Mouse (Mus musculus) neural tube, embryonic 15.5 days (tissue): ENCODE measurements around the gene Notum. TPM values are rescaled to one million over a fixed set of nuclear protein-coding genes. Genes with fewer than 3 reads are reported as not detected.

Experiments used
- ATAC-seq: fragments of 200-750 bp; cut with Nextera tagmentation; 2 replicates; pipeline ENCODE4 v1.8.0; 2017; ENCODE audit warnings: mild to moderate bottlenecking, moderate TSS enrichment, moderate library complexity; ENCODE audit not compliant: low FRiP score
- H3K27ac ChIP-seq: fragments of 300-500 bp; sonication (generic); replicated peaks from 2 replicates; pipeline ENCODE4 v1.5.1; 2015; ENCODE audit warnings: mild to moderate bottlenecking, inconsistent platforms
- H3K27me3 ChIP-seq: fragments of 300-500 bp; sonication (generic); replicated peaks from 2 replicates; pipeline ENCODE4 v1.6.1; 2015; ENCODE audit warnings: inconsistent platforms
- H3K36me3 ChIP-seq: fragments of 300-500 bp; sonication (generic); 2 replicates; pipeline ENCODE4 v1.6.1; 2015; ENCODE audit warnings: inconsistent platforms
- H3K4me1 ChIP-seq: fragments of 300-500 bp; sonication (generic); 2 replicates; pipeline ENCODE4 v1.6.1; 2015; ENCODE audit warnings: inconsistent platforms
- H3K4me2 ChIP-seq: fragments of 300-500 bp; sonication (generic); 2 replicates; pipeline ENCODE4 v1.6.1; 2015; ENCODE audit warnings: inconsistent platforms, mild to moderate bottlenecking, moderate library complexity
- H3K4me3 ChIP-seq: fragments of 300-500 bp; sonication (generic); replicated peaks from 2 replicates; pipeline ENCODE4 v1.5.1; 2015; ENCODE audit warnings: mild to moderate bottlenecking, inconsistent platforms
- H3K9ac ChIP-seq: fragments of 300-500 bp; sonication (generic); replicated peaks from 2 replicates; pipeline ENCODE4 v1.6.1; 2015; ENCODE audit warnings: mild to moderate bottlenecking, inconsistent platforms
- H3K9me3 ChIP-seq: fragments of 300-500 bp; sonication (generic); replicated peaks from 2 replicates; pipeline ENCODE4 v1.6.1; 2016; ENCODE audit warnings: inconsistent platforms
- WGBS: fragments of 180-500 bp; shearing (Covaris S2); methylation state at CpG from one replicate; pipeline ENCODE4 v1.1.7; 2015; ENCODE audit warnings: mixed read lengths; 5-methylcytosine and 5-hydroxymethylcytosine counted together
- polyA plus RNA-seq: library from polyadenylated mRNA; unstranded; fragments of >200 nt; fragmentation: Nextera tagmentation; extraction: Ambion mirVana; gene quantifications from 2 replicates; pipeline ENCODE4 v1.2.1, GENCODE M21; 2015

Gene Notum
- polyA plus RNA-seq, 1 experiment from 2014 or later = 7.1 TPM

DNA sequence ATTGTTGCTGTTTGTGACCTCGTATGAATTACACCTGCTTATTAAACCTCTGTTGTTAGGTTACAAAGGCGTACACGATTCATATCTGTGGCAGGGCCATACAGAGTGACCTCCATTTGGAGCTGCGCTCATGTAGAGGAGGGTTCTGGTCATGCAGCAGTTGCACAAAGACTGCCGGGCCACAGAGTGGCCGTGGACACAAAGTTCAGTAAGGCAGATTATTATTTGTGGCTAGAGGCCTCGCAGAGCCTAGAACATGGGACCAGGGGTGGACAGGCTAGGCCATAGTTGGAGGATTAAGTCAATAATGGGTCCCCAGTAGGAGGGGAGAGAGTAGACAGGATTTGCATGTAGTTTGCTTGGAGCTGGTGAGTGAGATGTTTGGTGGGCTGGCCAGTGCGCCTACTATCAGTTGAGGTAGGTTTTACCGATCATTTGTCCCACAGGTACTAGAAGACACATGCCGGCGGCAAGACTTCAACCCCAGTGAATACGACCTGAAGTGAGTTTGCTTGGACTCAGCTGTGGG is 12.7 kb upstream of the Notum start:
- peak overlapping the region; percentile 88 for H3K9ac ChIP-seq
- H3K27ac ChIP-seq = peak overlapping the region; percentile 96
- H3K4me1 ChIP-seq = peaks cover 25% of the 10 kb centered on the region
- H3K4me3 ChIP-seq = peak overlapping the region; percentile 83
- peaks cover 20% of the 10 kb centered on the region for H3K36me3 ChIP-seq
- H3K9me3 ChIP-seq = no peaks in the 10 kb centered on the region
- WGBS = 37% methylated on average over 12 of the region's 12 CpGs
- peak overlapping the region; percentile 79 for H3K4me2 ChIP-seq
- peak; percentile 31 for ATAC-seq
- no peaks in the 10 kb centered on the region for H3K27me3 ChIP-seq

DNA sequence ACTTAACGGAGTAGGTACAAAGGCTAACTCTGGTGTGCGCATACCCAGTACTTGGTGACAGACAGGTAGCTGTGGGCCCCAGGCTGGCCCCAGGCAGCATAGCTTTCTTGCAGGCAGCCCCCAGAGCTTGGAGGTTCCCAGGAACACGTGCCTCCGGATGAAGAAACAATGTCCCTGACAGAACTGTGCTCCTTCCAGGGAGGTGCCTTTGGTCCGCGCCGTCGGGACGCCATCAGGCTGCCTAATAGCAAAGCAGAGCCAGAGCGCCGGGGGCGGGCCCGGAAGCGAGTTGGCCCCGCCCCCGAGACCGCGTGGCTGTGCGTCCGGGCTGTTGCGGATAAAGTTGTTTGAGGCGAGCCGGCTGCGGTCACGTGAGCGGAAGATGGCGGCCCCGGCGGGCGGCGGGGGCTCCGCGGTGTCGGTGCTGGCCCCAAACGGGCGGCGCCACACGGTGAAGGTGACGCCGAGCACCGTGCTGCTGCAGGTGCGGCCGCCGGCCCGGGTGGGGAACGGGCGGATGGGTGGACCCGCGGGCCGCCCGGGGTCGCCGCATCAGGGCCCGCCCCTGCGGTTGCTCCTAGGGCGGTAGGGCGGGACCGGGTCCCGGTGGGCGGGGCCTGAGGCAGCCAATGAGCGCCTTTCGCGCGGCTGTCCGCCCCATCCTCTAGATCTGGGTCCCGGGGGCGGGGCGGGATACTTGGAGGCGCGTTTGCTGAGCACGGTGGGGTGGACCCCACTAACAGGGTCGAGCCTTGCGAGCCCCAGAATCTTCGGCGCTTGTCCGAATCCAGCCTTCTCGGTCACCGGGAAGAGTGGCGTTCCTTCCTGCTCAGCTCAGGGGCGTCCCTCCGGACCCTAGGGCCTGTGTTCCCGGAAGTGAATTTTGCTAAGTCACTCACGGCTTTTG is 12.0 kb upstream of the Notum start, which contains the start of gene Aspscr1:
Gene Aspscr1 (plus strand): TSS at position 287 of the 907 bp plus-strand sequence.
- H3K27me3 ChIP-seq = no peaks in the 10 kb centered on the region
- peak within 1 kb of the TSS; percentile 79 for H3K4me2 ChIP-seq
- peak within 1 kb of the TSS; percentile 96 for H3K27ac ChIP-seq
- H3K36me3 ChIP-seq = peaks cover 13% of the 10 kb centered on the region
- no peaks in the 10 kb centered on the region for H3K9me3 ChIP-seq
- peak within 1 kb of the TSS; percentile 88 for H3K9ac ChIP-seq
- ATAC-seq = peak; percentile 98
- peak within 1 kb of the TSS; percentile 83 for H3K4me3 ChIP-seq
- peaks cover 25% of the 10 kb centered on the region for H3K4me1 ChIP-seq
- 1% methylated on average over 83 of the region's 83 CpGs for WGBS

DNA sequence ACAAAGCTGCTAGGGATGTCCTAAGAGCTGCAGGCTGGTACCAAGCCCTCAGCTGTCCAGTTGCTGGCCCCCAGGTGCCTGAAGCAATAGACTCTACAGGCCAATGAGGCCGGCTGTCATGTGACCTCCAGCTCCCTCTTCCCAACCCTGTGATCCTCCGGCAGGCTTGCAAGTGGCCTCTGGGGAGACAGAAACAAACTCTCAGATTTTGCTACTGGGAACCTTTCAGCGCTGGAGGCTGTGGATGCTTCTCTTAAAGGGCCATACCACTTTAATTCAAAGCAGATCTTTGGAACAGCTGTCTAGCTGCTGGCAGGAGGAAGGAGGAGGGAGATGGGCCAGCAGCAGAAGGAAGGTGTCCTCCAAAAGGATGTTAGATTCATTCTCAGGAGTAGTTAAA is 5.6 kb upstream of the Notum start:
- Histone ChIP-seq H3K36me3 (no peaks in the 10 kb centered on the region), H3K27me3 (peaks cover 23% of the 10 kb centered on the region), H3K9ac (no peak overlapping the region; the same call in 1 of the 2 replicates), H3K4me2 (no peak overlapping the region), H3K4me3 (no peak overlapping the region), H3K9me3 (no peaks in the 10 kb centered on the region), H3K27ac (no peak overlapping the region), H3K4me1 (peaks cover 5% of the 10 kb centered on the region; the same call in 1 of the 2 replicates)
- 3% methylated on average over 3 of the region's 3 CpGs for WGBS
- no peak for ATAC-seq

DNA sequence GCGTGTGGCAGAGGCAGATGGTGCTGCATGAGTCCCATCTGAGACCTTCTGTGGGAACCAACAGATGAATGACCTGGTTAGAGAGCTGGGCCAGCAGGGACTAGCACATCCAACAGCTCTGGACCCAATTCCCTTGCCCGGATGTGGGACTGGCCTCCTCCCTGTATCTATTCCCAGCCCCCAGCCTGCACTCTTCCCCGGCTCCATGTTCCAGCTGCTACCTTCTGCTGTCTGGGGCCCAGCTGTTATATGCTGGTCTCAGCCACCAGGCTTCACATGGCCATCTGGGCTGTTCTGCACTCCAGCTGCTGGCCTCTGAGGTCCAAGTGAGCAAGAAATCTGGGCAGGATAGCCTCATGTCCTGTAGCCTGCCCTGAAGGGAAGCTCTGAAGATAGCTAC is 4.4 kb upstream of the Notum start:
- Histone ChIP-seq H3K27me3 (peaks cover 35% of the 10 kb centered on the region), H3K27ac (no peak overlapping the region), H3K4me1 (peaks cover 15% of the 10 kb centered on the region), H3K4me3 (no peak overlapping the region), H3K9ac (no peak overlapping the region), H3K36me3 (no peaks in the 10 kb centered on the region), H3K4me2 (no peak overlapping the region), H3K9me3 (no peaks in the 10 kb centered on the region)
- no peak for ATAC-seq
- 69% methylated on average over 3 of the region's 3 CpGs for WGBS

DNA sequence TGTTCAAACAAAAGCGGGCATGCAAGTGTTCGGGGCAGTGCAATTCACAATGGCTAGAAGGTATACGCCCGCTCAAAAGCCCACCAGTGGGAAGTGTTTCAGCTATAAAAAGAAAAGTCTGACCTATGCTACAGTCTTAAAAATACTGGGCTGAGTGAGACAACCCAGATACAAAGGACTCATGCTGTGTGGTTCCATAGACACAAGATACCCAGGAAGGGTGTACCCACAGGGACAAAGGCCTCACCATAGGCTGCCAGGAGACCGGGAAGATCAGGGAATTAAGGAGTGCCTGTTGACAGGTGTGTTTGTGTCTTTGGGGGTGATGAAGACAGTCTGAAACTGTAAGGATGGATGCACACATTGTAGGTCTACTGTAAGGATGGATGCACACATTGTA is 2.7 kb upstream of the Notum start:
- Histone ChIP-seq H3K9me3 (no peaks in the 10 kb centered on the region), H3K27ac (no peak overlapping the region), H3K4me1 (peaks cover 28% of the 10 kb centered on the region), H3K27me3 (peaks cover 52% of the 10 kb centered on the region), H3K36me3 (no peaks in the 10 kb centered on the region), H3K9ac (no peak overlapping the region), H3K4me2 (no peak overlapping the region), H3K4me3 (no peak overlapping the region)
- 65% methylated on average over 5 of the region's 5 CpGs for WGBS
- ATAC-seq = no peak

DNA sequence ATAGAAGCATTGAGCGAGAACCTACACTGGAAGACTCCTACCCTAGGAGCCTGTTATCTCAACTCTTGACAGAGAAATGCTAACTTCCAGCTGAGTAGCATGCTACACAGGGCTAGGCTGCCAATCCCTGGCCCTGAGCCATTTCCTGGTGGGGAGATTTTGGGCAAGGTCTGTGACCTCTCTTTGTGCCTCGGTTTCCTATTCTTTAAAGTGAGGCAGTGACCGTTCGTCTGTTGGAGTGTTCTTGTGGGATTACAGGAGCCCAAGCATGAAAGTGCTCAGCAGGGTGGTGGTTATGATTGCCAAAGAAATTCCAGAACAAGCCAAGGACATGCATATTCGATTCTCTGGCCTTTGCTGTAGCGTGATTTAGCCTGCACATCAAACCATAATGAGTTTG is 1.8 kb upstream of the Notum start:
- H3K9me3 ChIP-seq = no peaks in the 10 kb centered on the region
- H3K9ac ChIP-seq = no peak overlapping the region
- no peak overlapping the region for H3K4me3 ChIP-seq
- no peaks in the 10 kb centered on the region for H3K36me3 ChIP-seq
- peaks cover 61% of the 10 kb centered on the region for H3K27me3 ChIP-seq
- H3K4me2 ChIP-seq = no peak overlapping the region
- no peak overlapping the region for H3K27ac ChIP-seq
- H3K4me1 ChIP-seq = peaks cover 28% of the 10 kb centered on the region
- ATAC-seq = no peak
- WGBS = 70% methylated on average over 6 of the region's 6 CpGs

DNA sequence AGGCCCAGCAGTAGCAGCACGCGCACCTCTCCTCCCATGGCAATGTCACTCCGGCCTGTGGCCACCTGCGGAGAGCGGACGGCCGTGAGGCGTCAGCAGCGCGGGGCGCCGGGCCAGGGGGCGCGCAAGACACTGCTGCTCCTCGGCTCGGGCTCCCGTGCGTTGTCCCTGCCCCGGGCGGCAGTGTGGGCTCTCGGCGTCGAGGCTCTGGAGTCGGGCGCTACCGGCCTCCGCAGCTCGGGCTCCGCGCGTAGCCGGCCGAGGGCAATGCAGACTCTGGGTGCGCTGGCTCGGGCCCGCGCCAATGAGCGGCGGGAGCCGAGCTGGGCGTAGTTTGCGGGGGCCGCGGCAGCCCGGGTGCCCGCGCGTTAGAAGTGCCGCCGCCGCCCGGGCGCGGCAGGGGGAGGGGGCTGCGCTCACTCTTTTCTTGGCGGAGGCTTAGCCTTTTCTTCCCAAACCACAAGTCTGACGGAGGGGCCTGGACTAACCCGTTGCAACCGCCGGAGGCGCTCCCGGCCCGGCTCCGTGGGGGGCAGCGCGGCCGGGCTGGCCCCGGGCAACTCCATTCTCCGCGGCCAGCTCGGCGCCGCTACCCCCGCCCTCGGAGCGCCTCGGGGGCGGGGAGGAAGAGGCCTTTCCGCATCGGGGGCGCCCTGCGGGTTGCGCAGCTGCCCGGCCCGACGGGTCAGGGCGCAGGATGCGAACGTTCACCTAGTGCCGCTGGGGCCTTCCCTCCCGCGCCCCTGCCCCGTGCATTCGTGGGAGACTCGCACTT is 487 bp downstream of the Notum start:
- H3K4me2 ChIP-seq = peak overlapping the region; percentile 64
- peaks cover 23% of the 10 kb centered on the region for H3K4me1 ChIP-seq
- H3K4me3 ChIP-seq = peak overlapping the region; percentile 38
- WGBS = under 1% methylated on average over 66 of the region's 95 CpGs
- H3K27ac ChIP-seq = no peak overlapping the region
- no peaks in the 10 kb centered on the region for H3K9me3 ChIP-seq
- peak; percentile 24; the same call in 1 of the 2 replicates for ATAC-seq
- H3K27me3 ChIP-seq = peaks cover 77% of the 10 kb centered on the region
- no peaks in the 10 kb centered on the region for H3K36me3 ChIP-seq
- 0 out of 2 replicates have a peak overlapping the region, but pooled peaks have one; percentile 15 for H3K9ac ChIP-seq

DNA sequence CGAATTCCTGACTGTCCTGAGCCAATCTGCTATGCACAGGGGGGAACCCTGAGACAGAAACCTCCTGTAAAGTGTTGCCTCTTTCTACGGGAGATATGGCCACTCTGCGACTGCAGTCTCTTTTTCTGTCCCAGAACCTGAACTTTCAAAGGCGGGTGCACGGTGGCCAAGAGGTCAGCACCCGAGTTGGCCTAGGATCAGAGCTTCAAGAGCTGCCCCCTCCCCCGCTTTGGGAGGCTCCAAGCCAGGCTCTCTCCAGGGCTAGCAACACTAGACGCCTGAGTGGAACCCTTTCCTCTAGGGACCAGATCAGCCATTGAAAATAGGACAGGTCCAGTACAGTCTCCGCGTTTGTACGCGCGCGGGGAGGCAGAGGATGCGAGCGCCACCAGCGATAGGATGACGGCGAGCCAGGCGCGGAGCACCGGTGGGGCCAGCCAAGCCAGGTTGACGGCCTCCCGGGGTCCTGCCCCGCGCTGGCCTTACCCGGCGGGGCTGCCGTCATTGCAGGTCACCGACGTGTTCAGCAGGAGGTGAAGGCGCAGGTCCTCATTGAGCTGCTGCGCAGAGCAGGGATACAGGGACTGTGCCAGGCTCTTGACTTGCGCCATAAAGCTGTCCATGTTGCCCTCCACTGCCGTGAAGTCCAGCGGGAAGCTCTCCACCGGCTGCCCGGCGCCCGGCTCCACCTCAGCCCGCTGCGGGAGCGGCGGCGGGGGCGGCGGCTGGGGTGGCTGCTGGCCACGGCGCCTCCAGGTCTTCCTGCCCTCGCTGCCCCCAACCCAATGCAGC is 1.3 kb downstream of the Notum start:
- H3K9ac ChIP-seq = 0 out of 2 replicates have a peak overlapping the region, but pooled peaks have one; percentile 15
- H3K9me3 ChIP-seq = no peaks in the 10 kb centered on the region
- H3K27me3 ChIP-seq = peaks cover 77% of the 10 kb centered on the region
- H3K36me3 ChIP-seq = no peaks in the 10 kb centered on the region
- no peak for ATAC-seq
- peaks cover 23% of the 10 kb centered on the region for H3K4me1 ChIP-seq
- peak overlapping the region; percentile 64 for H3K4me2 ChIP-seq
- peak overlapping the region; percentile 38 for H3K4me3 ChIP-seq
- WGBS = under 1% methylated on average over 48 of the region's 50 CpGs
- H3K27ac ChIP-seq = no peak overlapping the region

DNA sequence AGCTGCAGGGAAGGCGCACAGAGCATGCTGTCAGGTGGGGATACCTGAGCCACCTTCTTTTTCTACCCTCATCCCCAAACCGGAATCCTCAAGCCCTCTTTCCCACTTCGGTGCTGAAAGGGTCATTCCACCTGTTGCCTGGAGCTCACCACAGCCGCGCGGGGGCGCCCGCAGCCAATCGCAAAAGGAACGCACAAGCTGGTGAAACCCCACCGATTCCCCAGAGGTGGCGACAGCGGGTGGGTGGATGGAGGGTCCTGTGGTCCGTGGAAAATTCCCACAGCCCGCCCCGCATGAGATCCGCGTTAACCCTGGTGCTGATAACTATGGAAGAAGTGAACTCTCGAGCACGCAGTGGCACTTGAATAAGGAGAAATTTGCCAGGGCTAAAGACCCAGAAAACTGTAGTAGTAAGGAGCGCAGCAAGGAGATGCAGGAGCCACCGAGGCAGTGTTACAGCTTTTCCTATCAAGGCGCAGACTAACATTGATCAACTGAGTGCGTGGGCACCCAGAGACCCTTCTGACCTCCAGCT is 2.0 kb downstream of the Notum start:
- peaks cover 23% of the 10 kb centered on the region for H3K4me1 ChIP-seq
- H3K27ac ChIP-seq = no peak overlapping the region
- H3K36me3 ChIP-seq = no peaks in the 10 kb centered on the region
- H3K27me3 ChIP-seq = peaks cover 77% of the 10 kb centered on the region
- 3% methylated on average over 24 of the region's 24 CpGs for WGBS
- no peak overlapping the region for H3K9ac ChIP-seq
- no peaks in the 10 kb centered on the region for H3K9me3 ChIP-seq
- ATAC-seq = no peak
- peak overlapping the region; percentile 38; the same call in 1 of the 2 replicates for H3K4me3 ChIP-seq
- peak overlapping the region; percentile 64 for H3K4me2 ChIP-seq

DNA sequence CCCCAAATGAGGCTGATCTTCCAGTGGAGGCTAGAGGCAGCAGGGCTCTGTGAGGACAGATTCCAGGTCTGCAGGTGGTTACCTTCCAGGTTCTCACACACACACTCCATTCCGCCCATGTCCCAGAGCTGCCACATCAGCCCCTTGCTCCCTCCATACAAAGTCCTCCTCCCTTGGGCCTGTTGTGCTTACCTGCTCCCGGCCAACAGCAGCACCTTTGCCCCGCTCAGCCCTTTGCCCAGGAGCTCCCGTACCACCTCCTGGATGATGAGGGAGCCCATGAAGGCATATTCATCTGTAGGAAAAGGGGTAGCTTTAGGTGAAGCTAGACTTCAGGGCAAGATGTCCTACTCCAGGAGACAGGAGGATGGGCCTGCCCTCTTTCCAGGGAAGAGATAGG is 3.7 kb downstream of the Notum start:
- no peaks in the 10 kb centered on the region for H3K36me3 ChIP-seq
- H3K9me3 ChIP-seq = no peaks in the 10 kb centered on the region
- H3K9ac ChIP-seq = no peak overlapping the region
- no peak overlapping the region for H3K4me3 ChIP-seq
- ATAC-seq = no peak
- H3K27ac ChIP-seq = no peak overlapping the region
- no peak overlapping the region for H3K4me2 ChIP-seq
- 91% methylated on average over 4 of the region's 4 CpGs for WGBS
- H3K4me1 ChIP-seq = peaks cover 23% of the 10 kb centered on the region
- peaks cover 62% of the 10 kb centered on the region for H3K27me3 ChIP-seq

DNA sequence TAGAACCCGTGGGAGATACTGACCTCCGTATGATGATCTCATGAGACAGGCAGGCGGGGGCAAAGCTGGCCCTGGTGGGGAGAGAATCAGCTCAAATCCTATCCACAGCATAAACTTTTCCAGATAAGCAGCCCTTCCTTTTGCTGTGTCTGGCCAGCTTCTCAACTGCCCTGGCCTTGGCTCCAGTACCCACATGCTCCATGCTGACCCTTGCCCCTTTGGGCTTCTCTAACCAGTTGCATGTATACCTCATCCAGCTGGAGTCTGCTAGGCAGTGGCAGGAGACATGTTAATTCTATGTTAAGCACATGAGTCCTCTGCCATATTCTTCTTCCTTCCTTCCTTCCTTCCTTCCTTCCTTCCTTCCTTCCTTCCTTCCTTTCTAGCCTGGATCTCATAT is 6.2 kb downstream of the Notum start:
- Histone ChIP-seq H3K36me3 (no peaks in the 10 kb centered on the region), H3K9me3 (no peaks in the 10 kb centered on the region), H3K4me2 (no peak overlapping the region), H3K9ac (no peak overlapping the region), H3K4me3 (no peak overlapping the region), H3K27ac (no peak overlapping the region), H3K4me1 (peaks cover 6% of the 10 kb centered on the region), H3K27me3 (peaks cover 36% of the 10 kb centered on the region)
- WGBS = 78% methylated on average over 3 of the region's 3 CpGs
- no peak for ATAC-seq
